Mouse (Mus musculus) embryonic facial prominence, embryonic 15.5 days (tissue): ENCODE results near the gene Crabp2. TPM values are rescaled to one million over a fixed set of nuclear protein-coding genes. Genes with fewer than 3 reads are reported as not detected.

Experiments used
- ATAC-seq: fragments of 200-750 bp; cut with Nextera tagmentation; 2 replicates; pipeline ENCODE4 v1.8.0; 2017; ENCODE audit warnings: low read depth, moderate TSS enrichment; ENCODE audit not compliant: insufficient number of reproducible peaks, low FRiP score, low TSS enrichment
- H3K27ac ChIP-seq: fragments of 300-500 bp; sonication (generic); replicated peaks from 2 replicates; pipeline ENCODE4 v1.5.1; 2015; ENCODE audit warnings: mild to moderate bottlenecking, inconsistent platforms
- H3K27me3 ChIP-seq: fragments of 300-500 bp; sonication (generic); 2 replicates; pipeline ENCODE4 v1.6.1; 2015; ENCODE audit warnings: inconsistent platforms
- H3K36me3 ChIP-seq: fragments of 300-500 bp; sonication (generic); 2 replicates; pipeline ENCODE4 v1.6.1; 2015; ENCODE audit warnings: mild to moderate bottlenecking, inconsistent platforms
- H3K4me1 ChIP-seq: fragments of 300-500 bp; sonication (generic); 2 replicates; pipeline ENCODE4 v1.6.1; 2015; ENCODE audit warnings: inconsistent platforms
- H3K4me2 ChIP-seq: fragments of 300-500 bp; sonication (generic); replicated peaks from 2 replicates; pipeline ENCODE4 v1.6.1; 2015; ENCODE audit warnings: mild to moderate bottlenecking, inconsistent platforms
- H3K4me3 ChIP-seq: fragments of 300-500 bp; sonication (generic); replicated peaks from 2 replicates; pipeline ENCODE4 v1.5.1; 2015; ENCODE audit warnings: mild to moderate bottlenecking, inconsistent platforms
- H3K9ac ChIP-seq: fragments of 300-500 bp; sonication (generic); 2 replicates; pipeline ENCODE4 v1.6.1; 2015; ENCODE audit warnings: inconsistent platforms
- H3K9me3 ChIP-seq: fragments of 300-500 bp; sonication (generic); replicated peaks from 2 replicates; pipeline ENCODE4 v1.6.1; 2016; ENCODE audit warnings: inconsistent platforms
- WGBS: fragments of 180-500 bp; shearing (Covaris S2); methylation state at CpG from one replicate; pipeline ENCODE4 v1.1.7; 2015; 5-methylcytosine and 5-hydroxymethylcytosine counted together
- polyA plus RNA-seq: library from polyadenylated mRNA; unstranded; fragments of >200 nt; fragmentation: Nextera tagmentation; extraction: Ambion mirVana; gene quantifications from 2 replicates; pipeline ENCODE4 v1.2.1, GENCODE M21; 2015

Gene Crabp2
- polyA plus RNA-seq, 1 experiment from 2014 or later = 206 TPM

- H3K27me3 ChIP-seq = peaks cover 37% of the 10 kb centered on the region
- 0 out of 2 replicates have a peak overlapping the region, but pooled peaks have one; percentile 4 for H3K27ac ChIP-seq
- WGBS = 1% methylated on average over 17 of the region's 17 CpGs
- H3K4me3 ChIP-seq = peak overlapping the region; percentile 49
- peak overlapping the region; percentile 88 for H3K4me2 ChIP-seq
- H3K9me3 ChIP-seq = no peaks in the 10 kb centered on the region
- H3K36me3 ChIP-seq = no peaks in the 10 kb centered on the region
- H3K9ac ChIP-seq = no peak overlapping the region
- peak; percentile 72 for ATAC-seq
- peaks cover 62% of the 10 kb centered on the region for H3K4me1 ChIP-seq
These were observed 38.4 kb downstream of the Crabp2 start for GRCm38 (mm10) chr3:87986868-87987267.

- WGBS = under 1% methylated on average over 15 of the region's 15 CpGs
- Histone ChIP-seq H3K9ac (no peak overlapping the region), H3K4me2 (peak overlapping the region; percentile 88), H3K4me3 (peak overlapping the region; percentile 49), H3K4me1 (peaks cover 55% of the 10 kb centered on the region), H3K36me3 (no peaks in the 10 kb centered on the region), H3K27ac (peak overlapping the region; percentile 4; the same call in 1 of the 2 replicates), H3K9me3 (no peaks in the 10 kb centered on the region), H3K27me3 (peaks cover 45% of the 10 kb centered on the region)
- ATAC-seq = peak; percentile 26; the same call in 1 of the 2 replicates
These were observed 39.2 kb downstream of the Crabp2 start for GRCm38 (mm10) chr3:87987633-87988032.

GRCm38 (mm10) chr3:87988068-87988467 lies 39.6 kb downstream of the Crabp2 start:
- ATAC-seq = no peak
- Histone ChIP-seq H3K27ac (no peak overlapping the region), H3K27me3 (peaks cover 49% of the 10 kb centered on the region), H3K4me3 (peak overlapping the region; percentile 49), H3K36me3 (no peaks in the 10 kb centered on the region), H3K9me3 (no peaks in the 10 kb centered on the region), H3K4me1 (peaks cover 50% of the 10 kb centered on the region), H3K4me2 (peak overlapping the region; percentile 88), H3K9ac (no peak overlapping the region)
- WGBS = 2% methylated on average over 15 of the region's 15 CpGs

- no peak for ATAC-seq
- 27% methylated on average over 10 of the region's 10 CpGs for WGBS
- H3K4me3 ChIP-seq = no peak overlapping the region
- H3K27ac ChIP-seq = no peak overlapping the region
- H3K9me3 ChIP-seq = no peaks in the 10 kb centered on the region
- H3K36me3 ChIP-seq = no peaks in the 10 kb centered on the region
- H3K4me1 ChIP-seq = peaks cover 34% of the 10 kb centered on the region
- H3K27me3 ChIP-seq = peaks cover 68% of the 10 kb centered on the region
- no peak overlapping the region for H3K4me2 ChIP-seq
- H3K9ac ChIP-seq = no peak overlapping the region
These were observed 41.5 kb downstream of the Crabp2 start for GRCm38 (mm10) chr3:87989935-87990334.

- no peak overlapping the region for H3K9ac ChIP-seq
These were observed 45.0 kb downstream of the Crabp2 start for GRCm38 (mm10) chr3:87993436-87993835.

GRCm38 (mm10) chr3:87995331-87995730 lies 46.9 kb downstream of the Crabp2 start:
- no peak overlapping the region for H3K27ac ChIP-seq
- peaks cover 23% of the 10 kb centered on the region for H3K4me1 ChIP-seq
- no peaks in the 10 kb centered on the region for H3K36me3 ChIP-seq
- H3K4me3 ChIP-seq = no peak overlapping the region
- H3K9ac ChIP-seq = no peak overlapping the region
- no peak overlapping the region for H3K4me2 ChIP-seq
- no peak for ATAC-seq
- 19% methylated on average over 11 of the region's 11 CpGs for WGBS
- peaks cover 99% of the 10 kb centered on the region for H3K27me3 ChIP-seq
- no peaks in the 10 kb centered on the region for H3K9me3 ChIP-seq

More at GRCm38 (mm10) chr3:87993436-87993835, 45.0 kb downstream of the Crabp2 start:
- H3K27me3 ChIP-seq = peaks cover 99% of the 10 kb centered on the region
- 2% methylated on average over 6 of the region's 6 CpGs for WGBS
- peaks cover 12% of the 10 kb centered on the region for H3K4me1 ChIP-seq
- no peak overlapping the region for H3K4me2 ChIP-seq
- H3K27ac ChIP-seq = no peak overlapping the region
- H3K4me3 ChIP-seq = no peak overlapping the region
- ATAC-seq = no peak
- H3K36me3 ChIP-seq = no peaks in the 10 kb centered on the region
- H3K9me3 ChIP-seq = no peaks in the 10 kb centered on the region

GRCm38 (mm10) chr3:87996401-87996800 lies 47.9 kb downstream of the Crabp2 start:
- no peak for ATAC-seq
- no peaks in the 10 kb centered on the region for H3K36me3 ChIP-seq
- H3K9ac ChIP-seq = no peak overlapping the region
- H3K4me3 ChIP-seq = peak overlapping the region; percentile 32; the same call in 1 of the 2 replicates
- no peak overlapping the region for H3K27ac ChIP-seq
- H3K27me3 ChIP-seq = peaks cover 100% of the 10 kb centered on the region
- WGBS = 2% methylated on average over 15 of the region's 15 CpGs
- H3K4me2 ChIP-seq = peak overlapping the region; percentile 52; the same call in 1 of the 2 replicates
- no peaks in the 10 kb centered on the region for H3K9me3 ChIP-seq
- peaks cover 26% of the 10 kb centered on the region for H3K4me1 ChIP-seq

GRCm38 (mm10) chr3:87996971-87997614 lies 48.6 kb downstream of the Crabp2 start:
- WGBS = 2% methylated on average over 49 of the region's 49 CpGs

GRCm38 (mm10) chr3:87998747-87999146 lies 50.3 kb downstream of the Crabp2 start:
- H3K4me3 ChIP-seq = no peak overlapping the region
- peaks cover 100% of the 10 kb centered on the region for H3K27me3 ChIP-seq
- H3K9ac ChIP-seq = no peak overlapping the region
- H3K4me2 ChIP-seq = no peak overlapping the region
- no peaks in the 10 kb centered on the region for H3K36me3 ChIP-seq
- H3K9me3 ChIP-seq = no peaks in the 10 kb centered on the region
- peaks cover 30% of the 10 kb centered on the region for H3K4me1 ChIP-seq
- no peak for ATAC-seq
- H3K27ac ChIP-seq = no peak overlapping the region
- WGBS = 0% methylated on average over 7 of the region's 7 CpGs

More at GRCm38 (mm10) chr3:87996971-87997614, 48.6 kb downstream of the Crabp2 start:
- Histone ChIP-seq H3K9ac (no peak overlapping the region), H3K36me3 (no peaks in the 10 kb centered on the region), H3K27me3 (peaks cover 100% of the 10 kb centered on the region), H3K4me3 (peak overlapping the region; percentile 32), H3K4me1 (peaks cover 26% of the 10 kb centered on the region), H3K27ac (no peak overlapping the region), H3K9me3 (no peaks in the 10 kb centered on the region), H3K4me2 (peak overlapping the region; percentile 52)
- ATAC-seq = no peak

GRCm38 (mm10) chr3:87999243-87999895 lies 50.9 kb downstream of the Crabp2 start:
- Histone ChIP-seq H3K4me3 (peak overlapping the region; percentile 42), H3K36me3 (no peaks in the 10 kb centered on the region), H3K27ac (no peak overlapping the region), H3K9me3 (no peaks in the 10 kb centered on the region), H3K4me1 (peaks cover 30% of the 10 kb centered on the region), H3K4me2 (peak overlapping the region; percentile 82), H3K9ac (no peak overlapping the region), H3K27me3 (peaks cover 100% of the 10 kb centered on the region)
- no peak for ATAC-seq
- WGBS = 1% methylated on average over 38 of the region's 38 CpGs

- WGBS = under 1% methylated on average over 38 of the region's 39 CpGs
- no peak for ATAC-seq
- H3K27me3 ChIP-seq = peaks cover 98% of the 10 kb centered on the region
These were observed 51.7 kb downstream of the Crabp2 start, which contains the start of gene Bcan for GRCm38 (mm10) chr3:88000181-88000580. Gene Bcan (minus strand): TSS chr3:88000230.

More at GRCm38 (mm10) chr3:88000181-88000580, 51.7 kb downstream of the Crabp2 start, which contains the start of gene Bcan:
- Histone ChIP-seq H3K9me3 (no peaks in the 10 kb centered on the region), H3K4me2 (peak within 1 kb of the TSS; percentile 82), H3K27ac (no peak within 1 kb of the TSS), H3K4me3 (peak within 1 kb of the TSS; percentile 42), H3K4me1 (peaks cover 30% of the 10 kb centered on the region), H3K9ac (no peak within 1 kb of the TSS; the same call in 1 of the 2 replicates), H3K36me3 (no peaks in the 10 kb centered on the region)
